Mouse (Mus musculus) lung, postnatal 0 days (tissue): ENCODE results near the gene Dffb.

ENCODE experiments used
- CTCF ChIP-seq: IDR thresholded peaks from 2 replicates; pipeline ENCODE4 v1.5.1; 2016; ENCODE audit warnings: antibody characterized with exemption, mild to moderate bottlenecking
- EP300 ChIP-seq: IDR thresholded peaks from 2 replicates; pipeline ENCODE4 v1.6.1; 2016; ENCODE audit warnings: antibody characterized with exemption, mild to moderate bottlenecking, control low read depth

DNA sequence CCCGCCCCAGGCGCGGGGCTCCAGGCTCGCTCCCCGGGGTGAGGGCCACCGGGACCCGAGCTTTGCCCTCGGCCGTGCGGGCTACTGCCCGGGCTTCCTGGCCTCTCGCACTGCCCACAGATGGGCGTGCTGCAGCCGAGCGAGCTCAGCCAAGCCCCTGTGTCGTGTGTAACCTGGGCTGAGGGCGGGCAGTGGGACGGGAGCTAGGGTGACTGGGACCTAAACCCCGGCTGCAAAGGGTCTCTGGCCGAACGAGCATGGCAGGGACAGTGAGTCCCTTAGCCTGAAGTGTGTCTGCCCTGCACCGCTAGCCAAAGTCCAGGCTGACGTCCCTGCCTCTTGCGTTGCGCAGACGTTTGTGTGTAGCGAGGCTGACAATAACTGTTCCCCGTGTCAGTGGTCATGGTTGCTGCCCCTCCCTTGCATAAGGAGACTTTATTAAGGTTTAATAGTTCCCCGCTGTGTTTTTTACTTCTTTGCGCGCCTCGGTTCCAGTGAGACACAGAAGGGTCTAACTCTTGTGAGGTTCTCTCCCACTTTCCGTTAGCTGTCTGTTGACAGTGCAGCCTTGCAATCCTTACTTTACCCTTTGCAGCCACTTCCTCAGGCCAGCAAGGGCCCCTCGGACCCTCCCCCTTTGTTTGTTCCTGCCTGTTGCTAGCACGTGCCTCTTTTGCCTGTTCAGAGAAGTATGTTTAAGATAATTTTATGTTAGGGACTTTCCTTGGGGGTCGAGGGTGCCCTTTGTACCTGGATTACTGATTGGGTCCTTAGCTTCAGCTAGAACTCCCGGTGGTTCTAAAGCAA, 17.3 kb downstream of the Dffb start:
- TF ChIP-seq EP300, result no peak
- TF ChIP-seq CTCF, result no peak
